Mouse (Mus musculus) adrenal gland, postnatal 25 days (tissue): Measurements from ENCODE around the gene Gm10471. TPM values are rescaled to one million over a fixed set of nuclear protein-coding genes. Genes with fewer than 3 reads are reported as not detected.
"Not testable (repeated sequence)": the region's sequence is repeated elsewhere in the genome, so short reads cannot be mapped to it uniquely, and the experiment has no call there.

Source experiments
- DNase-seq: peaks from one replicate; pipeline ENCODE4 v3.0.0; 2021; ENCODE audit warnings: mixed read lengths
- long read RNA-seq: library from polyadenylated mRNA; stranded (forward); transcript quantifications from one replicate; pipeline ENCODE4 v2.0.0, GENCODE M21; 2021
- total RNA-seq: library from RNA; stranded (reverse); gene quantifications from 2 replicates; pipeline ENCODE4 v1.2.3, GENCODE M21; 2021

Gene Gm10471
- not detected in 2 replicates for total RNA-seq
- long read RNA-seq = 0 reads

DNA sequence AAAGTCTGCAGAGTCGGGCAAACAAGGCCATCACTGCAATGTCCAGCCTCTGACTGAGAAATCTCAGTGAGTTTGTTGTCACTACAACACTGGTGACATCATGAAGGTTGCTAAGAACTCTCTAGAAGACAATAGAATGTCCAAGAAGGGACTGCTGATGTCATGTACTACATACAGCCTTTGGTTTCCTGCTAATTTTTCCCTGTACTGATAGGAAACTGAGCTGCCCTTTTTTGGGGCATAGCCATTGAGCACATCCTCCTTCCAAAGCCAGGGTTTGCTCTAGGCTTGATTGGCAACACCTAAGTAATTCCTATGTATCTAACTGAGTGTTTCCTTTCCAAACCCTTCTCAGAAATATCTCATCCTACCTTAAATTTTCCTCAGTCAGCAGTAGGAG is at the start of gene Gm10471:
Gm10471 (minus strand) TSS at position 101 of the 400 bp plus-strand sequence.
- DNase-seq = not testable (repeated sequence)

DNA sequence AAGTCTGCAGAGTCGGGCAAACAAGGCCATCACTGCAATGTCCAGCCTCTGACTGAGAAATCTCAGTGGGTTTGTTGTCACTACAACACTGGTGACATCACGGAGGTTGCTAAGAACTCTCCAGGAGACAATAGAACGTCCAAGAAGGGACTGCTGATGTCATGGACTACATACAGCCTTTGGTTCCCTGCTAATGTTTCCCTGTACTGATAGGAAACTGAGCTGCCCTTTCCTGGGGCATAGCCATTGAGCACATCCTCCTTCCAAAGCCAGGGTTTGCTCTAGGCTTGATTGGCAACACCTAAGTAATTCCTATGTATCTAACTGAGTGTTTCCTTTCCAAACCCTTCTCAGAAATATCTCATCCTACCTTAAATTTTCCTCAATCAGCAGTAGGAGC is 32.2 kb upstream of the Gm10471 start, which contains the start of gene Gm10220:
Gm10220 (minus strand) TSS at position 101 of the 400 bp plus-strand sequence.
- DNase-seq = not testable (repeated sequence)

DNA sequence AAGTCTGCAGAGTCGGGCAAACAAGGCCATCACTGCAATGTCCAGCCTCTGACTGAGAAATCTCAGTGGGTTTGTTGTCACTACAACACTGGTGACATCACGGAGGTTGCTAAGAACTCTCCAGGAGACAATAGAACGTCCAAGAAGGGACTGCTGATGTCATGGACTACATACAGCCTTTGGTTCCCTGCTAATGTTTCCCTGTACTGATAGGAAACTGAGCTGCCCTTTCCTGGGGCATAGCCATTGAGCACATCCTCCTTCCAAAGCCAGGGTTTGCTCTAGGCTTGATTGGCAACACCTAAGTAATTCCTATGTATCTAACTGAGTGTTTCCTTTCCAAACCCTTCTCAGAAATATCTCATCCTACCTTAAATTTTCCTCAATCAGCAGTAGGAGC is 16.2 kb upstream of the Gm10471 start, which contains the start of gene 5031410I06Rik:
5031410I06Rik (minus strand) TSS at position 101 of the 400 bp plus-strand sequence.
- not testable (repeated sequence) for DNase-seq

DNA sequence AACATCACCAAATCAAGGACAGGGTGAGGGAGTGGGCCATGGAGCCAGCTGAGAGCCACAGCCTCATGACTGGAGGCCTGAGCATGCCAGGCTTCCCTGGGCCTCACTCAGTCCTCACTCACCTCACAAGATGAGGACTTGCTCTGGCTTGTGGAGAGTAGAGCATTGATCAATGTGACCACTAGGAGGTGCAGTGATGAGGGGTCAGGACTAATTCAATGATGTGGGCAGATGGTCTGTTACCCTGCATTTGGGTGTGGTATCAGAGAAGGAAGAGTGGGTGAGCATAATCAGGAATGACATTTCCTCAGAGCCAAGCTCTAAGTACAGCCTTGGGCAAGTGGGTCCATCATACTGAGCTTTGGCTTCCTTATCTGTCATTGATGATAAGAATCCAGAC is 10.1 kb downstream of the Gm10471 start:
- not testable (repeated sequence) for DNase-seq

DNA sequence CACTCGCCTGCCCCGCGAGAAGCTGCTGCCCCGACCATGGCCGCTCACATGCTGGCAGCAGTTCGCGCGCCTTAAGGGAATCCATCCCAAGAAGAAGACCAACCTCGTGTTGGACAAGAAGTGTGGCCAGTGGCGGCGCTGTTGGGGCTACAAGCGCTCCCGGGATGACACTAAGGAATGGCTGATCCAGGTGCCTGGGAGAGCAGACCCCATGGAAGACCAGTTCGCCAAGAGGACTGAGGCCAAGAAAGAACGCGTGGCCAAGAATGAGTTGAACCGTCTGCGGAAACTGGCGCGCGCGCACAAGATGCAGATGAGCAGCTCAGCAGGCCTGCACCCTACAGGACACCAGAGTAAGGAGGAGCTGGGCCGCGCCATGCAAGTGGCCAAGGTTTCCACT is 18.4 kb downstream of the Gm10471 start:
- no peak for DNase-seq

DNA sequence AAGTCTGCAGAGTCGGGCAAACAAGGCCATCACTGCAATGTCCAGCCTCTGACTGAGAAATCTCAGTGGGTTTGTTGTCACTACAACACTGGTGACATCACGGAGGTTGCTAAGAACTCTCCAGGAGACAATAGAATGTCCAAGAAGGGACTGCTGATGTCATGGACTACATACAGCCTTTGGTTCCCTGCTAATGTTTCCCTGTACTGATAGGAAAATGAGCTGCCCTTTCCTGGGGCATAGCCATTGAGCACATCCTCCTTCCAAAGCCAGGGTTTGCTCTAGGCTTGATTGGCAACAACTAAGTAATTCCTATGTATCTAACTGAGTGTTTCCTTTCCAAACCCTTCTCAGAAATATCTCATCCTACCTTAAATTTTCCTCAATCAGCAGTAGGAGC is 30.6 kb downstream of the Gm10471 start, which contains the start of gene Gm7347:
Gm7347 (minus strand) TSS at position 101 of the 400 bp plus-strand sequence.
- not testable (repeated sequence) for DNase-seq

DNA sequence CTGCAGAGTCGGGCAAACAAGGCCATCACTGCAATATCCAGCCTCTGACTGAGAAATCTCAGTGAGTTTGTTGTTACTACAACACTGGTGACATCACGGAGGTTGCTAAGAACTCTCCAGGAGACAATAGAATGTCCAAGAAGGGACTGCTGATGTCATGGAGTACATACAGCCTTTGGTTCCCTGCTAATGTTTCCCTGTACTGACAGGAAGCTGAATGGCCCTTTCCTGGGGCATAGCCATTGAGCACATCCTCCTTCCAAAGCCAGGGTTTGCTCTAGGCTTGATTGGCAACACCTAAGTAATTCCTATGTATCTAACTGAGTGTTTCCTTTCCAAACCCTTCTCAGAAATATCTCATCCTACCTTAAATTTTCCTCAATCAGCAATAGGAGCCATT is 49.6 kb downstream of the Gm10471 start, which contains the start of gene Speer4a:
Speer4a (minus strand) TSS at position 101 of the 400 bp plus-strand sequence.
- not testable (repeated sequence) for DNase-seq

Other genes starting within 250 kb of the Gm10471 start
- gene Gm21663, start 146.9 kb downstream of the Gm10471 start, total RNA-seq = not detected in 2 replicates
- not detected in 2 replicates for gene Gm21671, start 134.9 kb downstream of the Gm10471 start, total RNA-seq
- gene Gm21680, start 116.6 kb downstream of the Gm10471 start, total RNA-seq = not detected in 2 replicates
- not detected in 2 replicates for gene Gm21698, start 100.6 kb downstream of the Gm10471 start, total RNA-seq
- not detected in 2 replicates for gene Gm1979, start 84.5 kb downstream of the Gm10471 start, total RNA-seq
- not detected in 2 replicates for gene Gm5862, start 66.4 kb downstream of the Gm10471 start, total RNA-seq
- gene Speer4a, start 49.7 kb downstream of the Gm10471 start, total RNA-seq = 0.12 TPM in 1 of 2 replicates, not detected in the other
- not detected in 2 replicates for gene Gm7347, start 30.7 kb downstream of the Gm10471 start, total RNA-seq
- not detected in 2 replicates for gene 5031410I06Rik, start 16.1 kb upstream of the Gm10471 start, total RNA-seq
- gene Gm10220, start 32.1 kb upstream of the Gm10471 start, total RNA-seq = not detected in 2 replicates
- gene Gm7361, start 168.4 kb upstream of the Gm10471 start, total RNA-seq = 0.38 and 0.64 TPM in 2 replicates